Mouse (Mus musculus) forebrain, embryonic 14.5 days (tissue): ENCODE measurements at regions not wholly inside any gene's neighbourhood (a gene's known extent, or its start where the extent isn't known, plus 50 kb on each side); places are given as distances from the start of the nearest gene placed in this dataset.

ENCODE experiments used
- ATAC-seq: fragments of 200-750 bp; cut with Nextera tagmentation; 2 replicates; pipeline ENCODE4 v1.8.0; 2017; ENCODE audit warnings: mild to moderate bottlenecking, moderate library complexity
- DNase-seq: peaks from one replicate; pipeline ENCODE4 v3.0.0-alpha.2; 2015; ENCODE audit warnings: low spot score
- H3K27ac ChIP-seq: fragments of 300-500 bp; sonication (generic); 2 replicates; pipeline ENCODE4 v1.5.1; 2014; ENCODE audit warnings: low read depth, mild to moderate bottlenecking, control low read depth, low read length, moderate library complexity
- H3K27me3 ChIP-seq: fragments of 300-500 bp; sonication (generic); replicated peaks from 2 replicates; pipeline ENCODE4 v1.6.1; 2014; ENCODE audit warnings: low read length, control low read depth, mixed read lengths; ENCODE audit not compliant: control insufficient read depth, insufficient read depth
- H3K36me3 ChIP-seq: fragments of 300-500 bp; sonication (generic); 2 replicates; pipeline ENCODE4 v1.6.1; 2014; ENCODE audit warnings: low read length, control low read depth; ENCODE audit not compliant: control insufficient read depth, insufficient read depth
- H3K4me1 ChIP-seq: fragments of 300-500 bp; sonication (generic); 2 replicates; pipeline ENCODE4 v1.6.1; 2014; ENCODE audit warnings: antibody characterized with exemption, low read length, control low read depth; ENCODE audit not compliant: control insufficient read depth, insufficient read depth
- H3K4me2 ChIP-seq: fragments of 300-500 bp; sonication (generic); 2 replicates; pipeline ENCODE4 v1.6.1; 2014; ENCODE audit warnings: mild to moderate bottlenecking, control low read depth, low read length
- H3K4me3 ChIP-seq: fragments of 300-500 bp; sonication (generic); 2 replicates; pipeline ENCODE4 v1.5.1; 2014; ENCODE audit warnings: low read depth, low read length, control low read depth
- H3K9ac ChIP-seq: fragments of 300-500 bp; sonication (generic); 2 replicates; pipeline ENCODE4 v1.6.1; 2014; ENCODE audit warnings: mild to moderate bottlenecking, low read length, control low read depth, moderate library complexity
- H3K9me3 ChIP-seq: fragments of 300-500 bp; sonication (generic); replicated peaks from 2 replicates; pipeline ENCODE4 v1.6.1; 2016; ENCODE audit warnings: low read length, control low read depth, mixed read lengths; ENCODE audit not compliant: control insufficient read depth
- WGBS: fragments of 180-500 bp; shearing (Covaris S2); extraction: QIAGEN DNeasy Blood & Tissue Kit; methylation state at CpG from one replicate; pipeline ENCODE4 v1.1.7; 2014; 5-methylcytosine and 5-hydroxymethylcytosine counted together

GRCm38 (mm10) chr10:9985407-9985806 lies 84.5 kb upstream of the Stxbp5 start:
- Histone ChIP-seq H3K9ac (no peak overlapping the region), H3K27ac (no peak overlapping the region), H3K9me3 (no peaks in the 10 kb centered on the region), H3K36me3 (no peaks in the 10 kb centered on the region), H3K4me3 (no peak overlapping the region), H3K4me2 (no peak overlapping the region), H3K27me3 (no peaks in the 10 kb centered on the region), H3K4me1 (no peaks in the 10 kb centered on the region)
- 87% methylated on average over 5 of the region's 5 CpGs for WGBS
- no peak for DNase-seq
- ATAC-seq: no peak

GRCm38 (mm10) chr10:9976424-9976823 lies 75.5 kb upstream of the Stxbp5 start:
- Histone ChIP-seq H3K4me3 (no peak overlapping the region), H3K9me3 (no peaks in the 10 kb centered on the region), H3K27ac (0 out of 2 replicates have a peak overlapping the region, but pooled peaks have one; percentile 27), H3K4me2 (0 out of 2 replicates have a peak overlapping the region, but pooled peaks have one; percentile 10), H3K36me3 (no peaks in the 10 kb centered on the region), H3K4me1 (peaks cover 3% of the 10 kb centered on the region), H3K27me3 (no peaks in the 10 kb centered on the region), H3K9ac (no peak overlapping the region; the same call in 1 of the 2 replicates)
- ATAC-seq (peak; percentile 81), DNase-seq (peak; percentile 69)
- WGBS: 3% methylated on average over 3 of the region's 3 CpGs
